Mouse (Mus musculus) liver, embryonic 11.5 days (tissue): ENCODE measurements around the gene Asb16. TPM values are rescaled to one million over a fixed set of nuclear protein-coding genes. Genes with fewer than 3 reads are reported as not detected.

ENCODE experiments used
- ATAC-seq: fragments of 200-750 bp; cut with Nextera tagmentation; replicated peaks from 2 replicates; pipeline ENCODE4 v1.8.0; 2017; ENCODE audit warnings: moderate number of reproducible peaks, mild to moderate bottlenecking, moderate TSS enrichment, moderate library complexity; ENCODE audit not compliant: low FRiP score
- DNase-seq: peaks from one replicate; pipeline ENCODE4 v3.0.0-alpha.2; 2017; ENCODE audit warnings: low spot score
- H3K27ac ChIP-seq: fragments of 300-500 bp; sonication (generic); 2 replicates; pipeline ENCODE4 v1.5.1; 2014; ENCODE audit warnings: mild to moderate bottlenecking, low read depth, low read length, control low read depth
- H3K27me3 ChIP-seq: fragments of 300-500 bp; sonication (generic); replicated peaks from 2 replicates; pipeline ENCODE4 v1.6.1; 2014; ENCODE audit warnings: low read length, mixed read lengths; ENCODE audit not compliant: control insufficient read depth, insufficient read depth
- H3K36me3 ChIP-seq: fragments of 300-500 bp; sonication (generic); 2 replicates; pipeline ENCODE4 v1.6.1; 2014; ENCODE audit warnings: mild to moderate bottlenecking, low read length, moderate library complexity, mixed read lengths; ENCODE audit not compliant: control insufficient read depth, insufficient read depth
- H3K4me1 ChIP-seq: fragments of 300-500 bp; sonication (generic); replicated peaks from 2 replicates; pipeline ENCODE4 v1.6.1; 2014; ENCODE audit warnings: low read length, mixed read lengths; ENCODE audit not compliant: control insufficient read depth, insufficient read depth
- H3K4me2 ChIP-seq: fragments of 300-500 bp; sonication (generic); 2 replicates; pipeline ENCODE4 v1.6.1; 2014; ENCODE audit warnings: mild to moderate bottlenecking, control low read depth, moderate library complexity
- H3K4me3 ChIP-seq: fragments of 300-500 bp; sonication (generic); 2 replicates; pipeline ENCODE4 v1.5.1; 2014; ENCODE audit warnings: low read depth, low read length, control low read depth
- H3K9ac ChIP-seq: fragments of 300-500 bp; sonication (generic); 2 replicates; pipeline ENCODE4 v1.6.1; 2014; ENCODE audit warnings: low read depth, low read length, control low read depth
- H3K9me3 ChIP-seq: fragments of 300-500 bp; sonication (generic); 2 replicates; pipeline ENCODE4 v1.6.1; 2016; ENCODE audit warnings: low read length, inconsistent platforms, mixed read lengths; ENCODE audit not compliant: control insufficient read depth
- WGBS: fragments of 180-500 bp; shearing (Covaris S2); extraction: QIAGEN DNeasy Blood & Tissue Kit; methylation state at CpG from one replicate; pipeline ENCODE4 v1.1.7; 2014; 5-methylcytosine and 5-hydroxymethylcytosine counted together
- microRNA-seq: library from miRNA; unstranded; fragments of <30 nt; microRNA quantifications from one replicate; pipeline ENCODE4, GENCODE M21; 2017; ENCODE audit warnings: borderline number of aligned reads
- polyA plus RNA-seq: library from polyadenylated mRNA; unstranded; fragments of >200 nt; fragmentation: Nextera tagmentation; extraction: Ambion mirVana; gene quantifications from 2 replicates; pipeline ENCODE4 v1.2.1, GENCODE M21; 2014

Asb16 gene
- polyA plus RNA-seq, 1 experiment from 2014 or later = 0.05 TPM

DNA sequence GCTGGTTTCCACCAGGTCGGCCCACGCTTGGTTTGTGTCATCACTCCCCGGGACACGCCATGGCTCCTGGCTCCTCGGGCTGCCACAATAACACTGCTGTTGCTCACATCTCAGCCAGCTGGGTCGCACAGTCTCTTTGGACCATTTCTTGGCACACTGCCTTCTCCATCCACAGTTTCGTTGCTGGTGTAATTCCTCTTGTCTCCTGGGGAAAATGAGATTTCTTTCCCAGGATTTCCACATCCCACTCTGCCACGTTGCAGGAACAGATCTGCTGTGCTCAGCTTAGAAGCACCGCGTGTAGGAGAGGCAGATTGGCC lies 52.1 kb downstream of the Asb16 start:
- Histone ChIP-seq H3K9ac (peak overlapping the region; percentile 99), H3K27me3 (peaks cover 7% of the 10 kb centered on the region), H3K4me3 (peak overlapping the region; percentile 73), H3K36me3 (no peaks in the 10 kb centered on the region), H3K4me2 (peak overlapping the region; percentile 99), H3K4me1 (peaks cover 12% of the 10 kb centered on the region), H3K27ac (no peak overlapping the region), H3K9me3 (no peaks in the 10 kb centered on the region)
- 33% methylated on average over 10 of the region's 10 CpGs for WGBS
- no peak for DNase-seq
- no peak for ATAC-seq

DNA sequence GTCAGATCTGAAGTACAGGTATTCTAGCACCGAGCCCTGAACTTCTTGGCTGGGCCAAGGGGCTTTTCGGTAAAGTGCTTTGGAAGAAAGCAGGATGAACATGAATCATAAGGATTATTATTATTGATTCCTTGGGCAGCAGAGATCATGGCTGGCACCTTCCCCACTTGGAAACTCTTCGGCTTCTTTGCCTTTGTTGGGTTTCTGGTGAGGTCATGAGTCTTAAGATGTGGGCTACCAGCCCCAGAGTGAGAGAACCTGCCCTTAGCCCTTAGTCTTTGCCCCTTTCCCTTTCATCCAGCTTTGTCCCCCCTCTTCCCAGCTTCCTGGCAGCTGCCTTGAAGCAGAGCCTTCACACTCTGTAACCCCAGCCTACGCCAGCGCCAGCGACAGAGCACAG lies 53.4 kb downstream of the Asb16 start:
- ATAC-seq (no peak), DNase-seq (no peak)
- H3K36me3 ChIP-seq = no peaks in the 10 kb centered on the region
- H3K4me2 ChIP-seq = no peak overlapping the region
- H3K4me1 ChIP-seq = peaks cover 6% of the 10 kb centered on the region
- H3K9me3 ChIP-seq = no peaks in the 10 kb centered on the region
- H3K4me3 ChIP-seq = no peak overlapping the region
- peaks cover 11% of the 10 kb centered on the region for H3K27me3 ChIP-seq
- no peak overlapping the region for H3K9ac ChIP-seq
- H3K27ac ChIP-seq = no peak overlapping the region
- WGBS = 68% methylated on average over 6 of the region's 6 CpGs

GRCm38 (mm10) chr11:102323516-102323915 lies 55.0 kb downstream of the Asb16 start:
- Histone ChIP-seq H3K27me3 (peaks cover 11% of the 10 kb centered on the region), H3K9ac (no peak overlapping the region), H3K27ac (no peak overlapping the region), H3K4me3 (no peak overlapping the region), H3K9me3 (no peaks in the 10 kb centered on the region), H3K4me2 (no peak overlapping the region), H3K36me3 (no peaks in the 10 kb centered on the region), H3K4me1 (peaks cover 6% of the 10 kb centered on the region)
- WGBS = 83% methylated on average over 1 of the region's 1 CpGs
- DNase-seq = no peak
- ATAC-seq = no peak

DNA sequence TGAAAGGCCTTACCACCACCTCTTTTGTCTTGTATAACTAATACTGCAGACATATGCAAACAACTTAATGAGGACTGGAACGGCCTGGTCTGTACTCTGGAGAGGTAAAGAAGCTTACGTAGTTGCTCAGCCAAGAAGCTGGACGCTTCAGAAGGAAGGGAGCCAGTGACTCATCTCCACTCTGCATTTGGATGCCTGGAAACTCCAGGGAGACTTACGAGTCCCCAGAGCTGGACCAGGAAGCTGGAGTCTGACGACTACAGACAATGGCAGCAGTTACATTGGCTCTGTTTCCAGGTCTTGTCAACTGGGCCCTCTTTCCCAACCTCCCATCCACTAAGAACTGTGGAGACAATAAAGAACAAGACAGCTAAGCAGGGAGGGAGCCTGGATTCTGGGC lies 58.7 kb downstream of the Asb16 start:
- H3K27ac ChIP-seq = no peak overlapping the region
- no peak overlapping the region for H3K4me3 ChIP-seq
- H3K27me3 ChIP-seq = peaks cover 6% of the 10 kb centered on the region
- no peaks in the 10 kb centered on the region for H3K9me3 ChIP-seq
- 63% methylated on average over 5 of the region's 5 CpGs for WGBS
- no peaks in the 10 kb centered on the region for H3K36me3 ChIP-seq
- ATAC-seq = no peak
- no peak overlapping the region for H3K4me2 ChIP-seq
- H3K9ac ChIP-seq = no peak overlapping the region
- no peak for DNase-seq
- no peaks in the 10 kb centered on the region for H3K4me1 ChIP-seq

GRCm38 (mm10) chr11:102327839-102328238 lies 59.3 kb downstream of the Asb16 start:
- Histone ChIP-seq H3K9me3 (no peaks in the 10 kb centered on the region), H3K9ac (no peak overlapping the region), H3K4me2 (no peak overlapping the region), H3K36me3 (no peaks in the 10 kb centered on the region), H3K4me3 (no peak overlapping the region), H3K27me3 (peaks cover 6% of the 10 kb centered on the region), H3K27ac (no peak overlapping the region), H3K4me1 (no peaks in the 10 kb centered on the region)
- WGBS = 73% methylated on average over 7 of the region's 7 CpGs
- ATAC-seq (no peak), DNase-seq (no peak)

Small RNA genes within 50 kb of the gene (microRNA-seq; reads per million reads assigned to microRNA genes)
- gene Mir8101 = not detected

Other genes with a start within 250 kb of the Asb16 start
- gene Mpp3, start 240.3 kb upstream of the Asb16 start, polyA plus RNA-seq = 2.6 and 3.2 TPM in 2 replicates
- gene Cd300lg, start 227.2 kb upstream of the Asb16 start, polyA plus RNA-seq = 0.27 and 0.66 TPM in 2 replicates
- 12.1 and 12.8 TPM in 2 replicates for gene Mpp2, start 180.2 kb upstream of the Asb16 start, polyA plus RNA-seq
- gene Ppy, start 167.4 kb upstream of the Asb16 start, polyA plus RNA-seq = not detected in 2 replicates
- 1.0 and 2.4 TPM in 2 replicates for gene Pyy, start 160.9 kb upstream of the Asb16 start, polyA plus RNA-seq
- gene Nags, start 123.2 kb upstream of the Asb16 start, polyA plus RNA-seq = 4.9 and 5.1 TPM in 2 replicates
- gene Tmem101, start 112.3 kb upstream of the Asb16 start, polyA plus RNA-seq = 25.7 and 26.0 TPM in 2 replicates
- 80.1 and 83.2 TPM in 2 replicates for gene Lsm12, start 83.4 kb upstream of the Asb16 start, polyA plus RNA-seq
- gene G6pc3, start 79.1 kb upstream of the Asb16 start, polyA plus RNA-seq = 38.8 and 39.5 TPM in 2 replicates
- gene Hdac5, start 38.6 kb upstream of the Asb16 start, polyA plus RNA-seq = 23.8 and 26.0 TPM in 2 replicates
- gene BC030867, start 19.9 kb upstream of the Asb16 start, polyA plus RNA-seq = 28.2 and 29.4 TPM in 2 replicates
- 41.6 and 44.8 TPM in 2 replicates for gene Tmub2, start 16.2 kb downstream of the Asb16 start, polyA plus RNA-seq
- 11.4 and 14.7 TPM in 2 replicates for gene Atxn7l3, start 27.9 kb downstream of the Asb16 start, polyA plus RNA-seq
- 104 and 108 TPM in 2 replicates for gene Ubtf, start 51.0 kb downstream of the Asb16 start, polyA plus RNA-seq
- gene Slc4a1, start 97.5 kb downstream of the Asb16 start, polyA plus RNA-seq = 191 and 229 TPM in 2 replicates
- gene Rundc3a, start 124.7 kb downstream of the Asb16 start, polyA plus RNA-seq = 1.8 and 2.6 TPM in 2 replicates
- gene Slc25a39, start 139.2 kb downstream of the Asb16 start, polyA plus RNA-seq = 282 and 283 TPM in 2 replicates
- gene Grn, start 161.6 kb downstream of the Asb16 start, polyA plus RNA-seq = 68.1 and 69.5 TPM in 2 replicates
- gene Fam171a2, start 178.9 kb downstream of the Asb16 start, polyA plus RNA-seq = 1.8 and 2.0 TPM in 2 replicates
- 76.2 and 80.3 TPM in 2 replicates for gene Itga2b, start 201.4 kb downstream of the Asb16 start, polyA plus RNA-seq